Mouse (Mus musculus): ENCODE data around the gene Wasl. TPM values are rescaled to one million over a fixed set of nuclear protein-coding genes. Genes with fewer than 3 reads are reported as not detected.

The Wasl gene
- polyA plus RNA-seq, 1 experiment, result 4.0 TPM

DNA sequence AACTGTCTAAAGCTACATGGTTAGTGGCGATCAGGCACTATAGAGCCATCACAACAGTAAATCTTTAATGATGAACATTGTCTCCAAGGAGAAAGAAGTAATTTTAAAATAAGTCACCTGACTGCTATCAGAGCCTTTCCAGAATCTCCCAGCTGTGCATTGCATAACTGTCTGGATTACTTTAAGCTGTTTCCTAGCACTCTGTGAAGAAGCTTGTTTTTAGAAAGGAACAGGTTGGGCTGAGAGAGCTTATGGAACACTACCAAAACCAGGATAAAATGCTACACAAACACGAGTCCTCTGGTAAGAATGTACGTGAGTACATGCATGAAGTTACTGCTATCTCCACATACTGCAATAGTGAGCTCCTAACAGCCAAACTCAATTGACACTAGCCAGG is 14.1 kb downstream of the Wasl start:
- peaks cover 32% of the 10 kb centered on the region for H3K4me1 ChIP-seq (ENCODE audit: control insufficient read depth)
- no peak overlapping the region for H3K4me3 ChIP-seq (replicated peaks)
- H3K27me3 ChIP-seq (ENCODE audit: control insufficient read depth), result no peaks in the 10 kb centered on the region
- peaks cover 3% of the 10 kb centered on the region for H3K36me3 ChIP-seq (ENCODE audit: control insufficient read depth)
- no peaks in the 10 kb centered on the region for H3K9me3 ChIP-seq (ENCODE audit: control insufficient read depth, low read length)
- TF ChIP-seq GATA1 (IDR thresholded peaks at IDR 0.05; ENCODE audit: low read length) (no peak), TAL1 (IDR thresholded peaks at IDR 0.05; ENCODE audit: low read length) (no peak)

DNA sequence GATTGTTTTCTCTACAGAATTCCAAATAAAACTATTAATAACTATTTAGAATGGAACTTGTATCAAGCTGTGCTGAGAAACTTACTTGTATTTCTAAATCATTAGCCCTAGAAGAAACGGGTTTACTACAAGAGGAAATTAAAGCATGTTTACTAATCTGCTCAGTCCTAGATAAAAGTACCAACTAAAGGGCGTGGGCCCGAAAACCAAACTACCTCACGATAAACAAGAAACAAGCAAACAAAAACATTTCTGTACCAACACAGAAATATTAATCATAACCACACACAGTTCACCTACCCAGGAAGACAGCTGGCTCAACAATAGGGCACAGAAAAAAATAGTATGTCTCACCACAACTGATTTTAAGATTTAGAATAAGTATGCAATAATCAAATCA is 16.4 kb downstream of the Wasl start:
- peaks cover 31% of the 10 kb centered on the region for H3K4me1 ChIP-seq (ENCODE audit: control insufficient read depth)
- no peak for TF ChIP-seq GATA1 (IDR thresholded peaks at IDR 0.05; ENCODE audit: low read length)
- TF ChIP-seq TAL1 (IDR thresholded peaks at IDR 0.05; ENCODE audit: low read length), result no peak
- H3K27me3 ChIP-seq (ENCODE audit: control insufficient read depth), result no peaks in the 10 kb centered on the region
- no peaks in the 10 kb centered on the region for H3K9me3 ChIP-seq (ENCODE audit: control insufficient read depth, low read length)
- no peak overlapping the region for H3K4me3 ChIP-seq (replicated peaks)
- peaks cover 11% of the 10 kb centered on the region for H3K36me3 ChIP-seq (ENCODE audit: control insufficient read depth)

DNA sequence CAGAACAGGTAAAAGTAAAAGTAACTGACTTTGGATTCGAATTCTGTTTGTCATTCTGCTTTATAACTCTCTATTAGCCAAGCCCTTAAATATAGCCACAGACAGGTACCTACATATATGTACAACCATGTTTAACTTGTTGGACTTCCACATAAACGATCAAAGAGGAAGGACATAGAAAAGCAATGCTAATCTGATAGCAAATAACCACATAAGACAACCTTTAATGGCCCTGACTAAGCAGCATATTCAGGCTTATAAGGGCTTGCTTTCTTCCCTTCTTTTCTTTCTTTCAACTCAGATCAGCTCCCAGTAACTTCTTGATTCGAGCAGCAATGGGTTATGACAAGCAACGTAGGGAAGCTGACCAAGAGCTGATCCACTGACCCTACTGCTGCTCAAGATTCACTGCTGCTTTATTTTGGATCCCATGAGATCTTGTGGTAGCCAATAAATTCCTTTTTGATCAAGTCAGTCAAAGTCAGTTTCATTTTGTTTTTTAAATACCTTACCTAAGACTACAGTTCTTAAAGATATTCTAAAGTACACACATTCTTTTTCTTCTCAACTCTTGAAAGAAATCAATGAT is 17.6 kb downstream of the Wasl start:
- Histone ChIP-seq H3K4me3 (replicated peaks) (no peak overlapping the region), H3K27me3 (ENCODE audit: control insufficient read depth) (no peaks in the 10 kb centered on the region), H3K9me3 (ENCODE audit: control insufficient read depth, low read length) (no peaks in the 10 kb centered on the region), H3K4me1 (ENCODE audit: control insufficient read depth) (peaks cover 31% of the 10 kb centered on the region), H3K36me3 (ENCODE audit: control insufficient read depth) (peaks cover 12% of the 10 kb centered on the region)
- TF ChIP-seq TAL1 (IDR thresholded peaks at IDR 0.05; ENCODE audit: low read length), result no peak
- TF ChIP-seq GATA1 (IDR thresholded peaks at IDR 0.05; ENCODE audit: low read length), result no peak

DNA sequence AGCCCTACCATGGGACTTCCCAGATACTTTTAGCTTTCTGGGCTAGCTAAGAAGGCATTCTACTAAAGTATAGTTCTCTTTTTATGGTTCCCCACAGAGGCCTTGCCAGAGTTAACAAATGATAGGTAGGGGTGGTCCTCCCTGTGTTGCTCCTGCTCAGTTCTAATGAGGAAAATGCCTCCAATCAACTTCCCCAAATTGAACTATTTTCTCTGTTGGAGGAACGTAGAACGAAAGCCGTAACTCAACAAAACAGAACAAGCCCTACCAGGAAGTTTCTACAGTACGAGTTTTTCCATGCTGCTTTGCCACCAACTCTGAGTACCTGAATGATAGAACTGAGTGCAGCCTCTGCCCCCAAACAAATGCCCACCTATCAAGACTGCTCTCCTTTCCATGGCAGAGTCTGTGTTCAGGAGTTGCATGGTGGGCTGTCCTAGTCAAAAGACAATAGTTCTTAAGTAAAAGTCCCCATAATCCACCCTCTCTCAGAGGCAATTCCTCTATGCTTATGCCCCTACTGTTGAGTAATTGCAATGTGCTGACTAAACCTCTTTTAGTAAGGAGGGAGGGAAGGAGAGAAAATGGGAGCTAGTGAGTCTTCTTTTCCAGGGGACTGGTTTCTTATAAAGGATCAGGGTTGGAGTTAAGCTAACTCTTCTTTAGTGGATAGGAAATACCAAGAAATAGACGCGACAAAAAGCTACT is 19.3 kb downstream of the Wasl start:
- Histone ChIP-seq H3K4me3 (replicated peaks) (no peak overlapping the region), H3K36me3 (ENCODE audit: control insufficient read depth) (peaks cover 12% of the 10 kb centered on the region)

DNA sequence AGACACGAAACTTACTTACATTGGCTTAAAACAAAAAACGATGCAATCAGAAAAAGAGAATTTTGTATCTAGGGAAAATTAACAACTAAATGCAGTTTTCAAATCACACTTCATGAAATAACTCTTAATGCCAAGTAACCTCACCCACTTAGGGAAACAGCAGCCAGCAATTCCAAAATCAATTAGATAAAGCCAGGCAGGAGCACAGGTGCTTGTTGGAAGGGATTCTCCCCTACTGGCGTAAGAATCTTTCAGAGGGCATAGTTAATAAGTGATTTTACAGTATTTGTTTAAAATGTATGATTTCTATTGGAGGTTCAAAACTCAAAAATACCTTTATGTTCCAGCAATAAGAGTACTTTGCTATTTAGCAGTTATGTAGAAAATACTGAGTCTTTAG is 21.8 kb downstream of the Wasl start:
- no peaks in the 10 kb centered on the region for H3K9me3 ChIP-seq (ENCODE audit: control insufficient read depth, low read length)
- peaks cover 11% of the 10 kb centered on the region for H3K4me1 ChIP-seq (ENCODE audit: control insufficient read depth)
- TF ChIP-seq GATA1 (IDR thresholded peaks at IDR 0.05; ENCODE audit: low read length), result no peak
- no peak for TF ChIP-seq TAL1 (IDR thresholded peaks at IDR 0.05; ENCODE audit: low read length)
- H3K27me3 ChIP-seq (ENCODE audit: control insufficient read depth), result no peaks in the 10 kb centered on the region
- H3K4me3 ChIP-seq (replicated peaks), result no peak overlapping the region
- H3K36me3 ChIP-seq (ENCODE audit: control insufficient read depth), result peaks cover 13% of the 10 kb centered on the region

More for the DNA sequence above, 19.3 kb downstream of the Wasl start:
- no peaks in the 10 kb centered on the region for H3K27me3 ChIP-seq (ENCODE audit: control insufficient read depth)
- H3K9me3 ChIP-seq (ENCODE audit: control insufficient read depth, low read length), result no peaks in the 10 kb centered on the region
- no peak for TF ChIP-seq GATA1 (IDR thresholded peaks at IDR 0.05; ENCODE audit: low read length)
- no peak for TF ChIP-seq TAL1 (IDR thresholded peaks at IDR 0.05; ENCODE audit: low read length)
- peaks cover 27% of the 10 kb centered on the region for H3K4me1 ChIP-seq (ENCODE audit: control insufficient read depth)

DNA sequence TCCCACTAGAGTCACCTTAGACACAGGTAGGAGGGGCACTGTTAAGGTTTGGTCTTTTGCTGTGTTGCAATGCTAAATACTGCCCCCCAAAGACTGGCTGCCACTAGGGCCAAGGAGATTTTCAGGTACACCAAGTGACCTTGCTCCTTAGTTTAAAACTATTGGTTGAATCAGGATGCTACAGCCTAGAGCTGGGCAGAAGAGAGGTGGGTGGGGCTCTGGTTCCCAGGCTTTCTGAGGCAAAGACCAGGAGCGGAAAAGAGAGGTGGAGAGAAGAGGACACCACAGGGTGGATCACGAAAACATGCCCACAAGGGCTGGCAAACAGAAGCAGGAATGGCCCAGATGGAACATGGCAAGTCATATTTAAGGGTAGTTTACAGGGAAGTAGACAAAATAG is 22.6 kb downstream of the Wasl start:
- Histone ChIP-seq H3K27me3 (ENCODE audit: control insufficient read depth) (no peaks in the 10 kb centered on the region), H3K9me3 (ENCODE audit: control insufficient read depth, low read length) (no peaks in the 10 kb centered on the region), H3K36me3 (ENCODE audit: control insufficient read depth) (peaks cover 15% of the 10 kb centered on the region), H3K4me1 (ENCODE audit: control insufficient read depth) (peaks cover 4% of the 10 kb centered on the region), H3K4me3 (replicated peaks) (no peak overlapping the region)
- no peak for TF ChIP-seq TAL1 (IDR thresholded peaks at IDR 0.05; ENCODE audit: low read length)
- no peak for TF ChIP-seq GATA1 (IDR thresholded peaks at IDR 0.05; ENCODE audit: low read length)

DNA sequence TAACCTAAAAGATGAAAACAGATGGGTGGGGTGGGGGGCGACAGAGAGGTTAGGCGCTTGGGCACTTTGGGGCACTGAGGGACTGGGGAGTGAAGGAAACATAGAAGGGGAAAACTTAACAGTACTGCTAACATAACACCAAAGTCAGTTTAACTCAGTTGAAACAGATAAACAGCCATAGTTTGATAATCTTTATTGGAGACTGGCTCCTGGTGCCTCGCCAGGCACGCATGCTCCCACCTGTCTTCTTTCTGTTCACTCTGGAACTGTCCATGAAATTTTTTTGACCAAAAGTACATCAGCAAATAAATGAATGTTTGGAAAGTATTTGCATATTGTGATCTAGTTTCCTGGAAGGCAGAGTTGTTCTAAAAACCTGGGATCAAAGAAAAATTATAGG is 23.5 kb downstream of the Wasl start:
- Histone ChIP-seq H3K4me1 (ENCODE audit: control insufficient read depth) (peaks cover 3% of the 10 kb centered on the region), H3K36me3 (ENCODE audit: control insufficient read depth) (peaks cover 15% of the 10 kb centered on the region), H3K4me3 (replicated peaks) (no peak overlapping the region), H3K27me3 (ENCODE audit: control insufficient read depth) (no peaks in the 10 kb centered on the region), H3K9me3 (ENCODE audit: control insufficient read depth, low read length) (no peaks in the 10 kb centered on the region)
- TF ChIP-seq TAL1 (IDR thresholded peaks at IDR 0.05; ENCODE audit: low read length) (no peak), GATA1 (IDR thresholded peaks at IDR 0.05; ENCODE audit: low read length) (no peak)

DNA sequence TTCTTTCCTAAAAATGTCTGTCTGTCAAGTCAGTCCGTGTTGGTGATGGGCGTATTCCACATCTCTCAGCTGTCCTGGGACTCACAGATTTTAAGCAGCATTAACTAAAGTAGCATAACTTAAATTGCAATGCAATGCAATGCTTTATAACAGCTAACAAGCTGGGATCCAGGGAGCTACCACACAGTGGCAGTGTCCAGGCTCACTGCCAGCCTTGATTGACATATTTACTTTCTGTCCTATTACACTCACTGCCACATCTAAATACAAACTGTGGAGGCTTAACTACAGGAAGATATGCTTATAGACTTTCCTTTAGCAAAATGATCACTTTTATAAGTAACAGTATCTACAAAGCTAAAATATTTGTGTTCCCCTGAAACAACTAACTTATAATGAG is 29.0 kb downstream of the Wasl start:
- Histone ChIP-seq H3K27me3 (ENCODE audit: control insufficient read depth) (no peaks in the 10 kb centered on the region), H3K4me1 (ENCODE audit: control insufficient read depth) (no peaks in the 10 kb centered on the region; the same call in 1 of the 2 replicates), H3K36me3 (ENCODE audit: control insufficient read depth) (peaks cover 44% of the 10 kb centered on the region), H3K4me3 (replicated peaks) (no peak overlapping the region), H3K9me3 (ENCODE audit: control insufficient read depth, low read length) (no peaks in the 10 kb centered on the region)
- TF ChIP-seq GATA1 (IDR thresholded peaks at IDR 0.05; ENCODE audit: low read length), result no peak

DNA sequence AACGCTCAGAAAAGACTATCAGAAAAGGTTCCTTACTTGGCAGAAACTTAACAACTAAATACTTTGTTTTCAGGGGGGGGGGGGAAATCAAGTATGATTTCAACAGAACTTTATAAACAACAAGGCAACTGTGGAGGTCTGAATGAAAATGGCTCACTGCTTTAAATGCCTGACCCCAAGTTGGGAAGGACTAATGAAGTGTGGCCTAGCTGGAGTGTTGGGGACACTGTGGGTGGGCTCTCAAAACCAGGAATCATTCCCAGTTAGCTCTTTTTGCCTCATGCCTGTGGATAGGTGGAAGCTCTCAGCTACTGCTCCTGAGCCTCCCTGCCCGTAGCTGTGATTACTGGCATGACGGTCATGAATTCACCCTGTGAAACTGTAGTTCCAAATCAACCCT is 30.7 kb downstream of the Wasl start:
- H3K36me3 ChIP-seq (ENCODE audit: control insufficient read depth), result peaks cover 46% of the 10 kb centered on the region
- TF ChIP-seq GATA1 (IDR thresholded peaks at IDR 0.05; ENCODE audit: low read length) (no peak), TAL1 (IDR thresholded peaks at IDR 0.05; ENCODE audit: low read length) (no peak)
- H3K27me3 ChIP-seq (ENCODE audit: control insufficient read depth), result no peaks in the 10 kb centered on the region
- no peaks in the 10 kb centered on the region for H3K4me1 ChIP-seq (ENCODE audit: control insufficient read depth)
- no peaks in the 10 kb centered on the region for H3K9me3 ChIP-seq (ENCODE audit: control insufficient read depth, low read length)
- no peak overlapping the region for H3K4me3 ChIP-seq (replicated peaks)
